Mouse (Mus musculus) ES-E14 (cell line): Measurements from ENCODE around the gene Tgfb1.

ENCODE experiments used
- CHD2 ChIP-seq: IDR thresholded peaks from 2 replicates; pipeline ENCODE4 v1.6.1; 2014; ENCODE audit warnings: mild to moderate bottlenecking, low read depth, low read length, inconsistent platforms
- MAFK ChIP-seq: IDR thresholded peaks from 2 replicates; pipeline ENCODE4 v1.6.1; 2014; ENCODE audit warnings: mild to moderate bottlenecking, low read depth, low read length, inconsistent platforms; ENCODE audit not compliant: insufficient read depth
- ZC3H11A ChIP-seq: IDR thresholded peaks from 2 replicates; pipeline ENCODE4 v1.6.1; 2012; ENCODE audit warnings: low read depth, mild to moderate bottlenecking, inconsistent platforms, low read length, borderline replicate concordance
- ZNF384 ChIP-seq: IDR thresholded peaks from 2 replicates; pipeline ENCODE4 v1.6.1; 2012; ENCODE audit warnings: low read depth, low read length, inconsistent platforms

DNA sequence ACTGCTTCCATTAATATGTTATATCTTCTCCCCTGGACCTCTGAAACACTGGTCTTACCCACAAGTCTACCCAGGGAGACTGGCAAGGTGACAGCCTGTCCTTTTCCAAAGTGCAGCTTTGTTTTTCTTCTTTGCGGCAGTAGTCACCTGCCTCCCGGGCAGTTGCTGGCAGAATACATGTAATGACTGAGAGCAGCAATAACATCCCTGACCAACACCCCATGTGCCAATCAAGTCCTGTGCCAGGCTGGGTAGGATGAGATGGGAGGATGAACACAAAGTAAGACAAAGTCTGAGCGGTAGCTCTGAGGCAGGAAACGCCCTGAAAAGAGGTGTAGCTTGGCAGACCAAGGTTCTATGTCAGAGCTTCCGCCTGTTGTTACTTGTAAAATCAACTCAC is 41.0 kb downstream of the Tgfb1 start:
- TF ChIP-seq ZNF384, result no peak
- no peak for TF ChIP-seq CHD2
- TF ChIP-seq ZC3H11A, result no peak
- no peak for TF ChIP-seq MAFK
